Mouse (Mus musculus): ENCODE data around the gene Dennd1b. TPM values are rescaled to one million over a fixed set of nuclear protein-coding genes. Genes with fewer than 3 reads are reported as not detected.

The Dennd1b gene
- polyA plus RNA-seq, 1 experiment = 0.81 TPM

GRCm38 (mm10) chr1:138965069-138965468 lies 1.8 kb downstream of the Dennd1b start:
- no peak overlapping the region for H3ac ChIP-seq (ENCODE audit: control insufficient read depth, insufficient read length, low read depth)
- TF ChIP-seq CTCF (IDR thresholded peaks at IDR 0.05; ENCODE audit: control insufficient read depth, insufficient read depth, insufficient read length) (no peak), MAX (IDR thresholded peaks at IDR 0.05) (no peak), MYOD1 (IDR thresholded peaks at IDR 0.05; ENCODE audit: control insufficient read depth, insufficient read length, low read depth) (no peak), CEBPB (IDR thresholded peaks at IDR 0.05; ENCODE audit: low read depth) (no peak), FOSL1 (IDR thresholded peaks at IDR 0.05; ENCODE audit: insufficient read depth, low read length, poor library complexity, severe bottlenecking) (no peak), MYOG (IDR thresholded peaks at IDR 0.05; ENCODE audit: control insufficient read depth, extremely low read depth, insufficient read length) (no peak), USF1 (IDR thresholded peaks at IDR 0.05; ENCODE audit: low read depth) (no peak)
- no peak overlapping the region for H3K4me3 ChIP-seq (ENCODE audit: insufficient read depth, poor library complexity, severe bottlenecking)
- peaks cover 7% of the 10 kb centered on the region for H3K79me3 ChIP-seq (ENCODE audit: low read depth)
- peaks cover 23% of the 10 kb centered on the region for H3K36me3 ChIP-seq (ENCODE audit: control insufficient read depth, insufficient read depth)
- no peaks in the 10 kb centered on the region for H3K27me3 ChIP-seq (ENCODE audit: control insufficient read depth, insufficient read depth, insufficient read length)
- peaks cover 17% of the 10 kb centered on the region for H3K79me2 ChIP-seq (ENCODE audit: control insufficient read depth, insufficient read depth)

- TF ChIP-seq MYOD1 (IDR thresholded peaks at IDR 0.05; ENCODE audit: control insufficient read depth, insufficient read length, low read depth) = no peak
- TF ChIP-seq CEBPB (IDR thresholded peaks at IDR 0.05; ENCODE audit: low read depth) = no peak
- no peak for TF ChIP-seq FOSL1 (IDR thresholded peaks at IDR 0.05; ENCODE audit: insufficient read depth, low read length, poor library complexity, severe bottlenecking)
- no peak for TF ChIP-seq MYOG (IDR thresholded peaks at IDR 0.05; ENCODE audit: control insufficient read depth, extremely low read depth, insufficient read length)
- no peak for TF ChIP-seq USF1 (IDR thresholded peaks at IDR 0.05; ENCODE audit: low read depth)
- TF ChIP-seq CTCF (IDR thresholded peaks at IDR 0.05; ENCODE audit: control insufficient read depth, insufficient read depth, insufficient read length) = no peak
- TF ChIP-seq MAX (IDR thresholded peaks at IDR 0.05) = no peak
- Histone ChIP-seq H3K4me3 (ENCODE audit: insufficient read depth, poor library complexity, severe bottlenecking) (no peak overlapping the region), H3ac (ENCODE audit: control insufficient read depth, insufficient read length, low read depth) (no peak overlapping the region)
Measured at GRCm38 (mm10) chr1:138965511-138965910, 2.3 kb downstream of the Dennd1b start.

GRCm38 (mm10) chr1:138967450-138967849 lies 4.2 kb downstream of the Dennd1b start:
- H3K79me2 ChIP-seq (ENCODE audit: control insufficient read depth, insufficient read depth) = peaks cover 29% of the 10 kb centered on the region
- no peaks in the 10 kb centered on the region for H3K27me3 ChIP-seq (ENCODE audit: control insufficient read depth, insufficient read depth, insufficient read length)
- no peak overlapping the region for H3K4me3 ChIP-seq (ENCODE audit: insufficient read depth, poor library complexity, severe bottlenecking)
- no peak overlapping the region for H3ac ChIP-seq (ENCODE audit: control insufficient read depth, insufficient read length, low read depth)
- H3K79me3 ChIP-seq (ENCODE audit: low read depth) = peaks cover 7% of the 10 kb centered on the region
- TF ChIP-seq USF1 (IDR thresholded peaks at IDR 0.05; ENCODE audit: low read depth) (no peak), MYOD1 (IDR thresholded peaks at IDR 0.05; ENCODE audit: control insufficient read depth, insufficient read length, low read depth) (no peak)
- peaks cover 24% of the 10 kb centered on the region for H3K36me3 ChIP-seq (ENCODE audit: control insufficient read depth, insufficient read depth)

More at GRCm38 (mm10) chr1:138965511-138965910, 2.3 kb downstream of the Dennd1b start:
- Histone ChIP-seq H3K36me3 (ENCODE audit: control insufficient read depth, insufficient read depth) (peaks cover 24% of the 10 kb centered on the region), H3K27me3 (ENCODE audit: control insufficient read depth, insufficient read depth, insufficient read length) (no peaks in the 10 kb centered on the region), H3K79me2 (ENCODE audit: control insufficient read depth, insufficient read depth) (peaks cover 17% of the 10 kb centered on the region), H3K79me3 (ENCODE audit: low read depth) (peaks cover 7% of the 10 kb centered on the region)

GRCm38 (mm10) chr1:138970053-138970452 lies 6.8 kb downstream of the Dennd1b start:
- H3K27me3 ChIP-seq (ENCODE audit: control insufficient read depth, insufficient read depth, insufficient read length) = no peaks in the 10 kb centered on the region
- no peak overlapping the region for H3K4me3 ChIP-seq (ENCODE audit: insufficient read depth, poor library complexity, severe bottlenecking)
- H3K79me2 ChIP-seq (ENCODE audit: control insufficient read depth, insufficient read depth) = peaks cover 44% of the 10 kb centered on the region
- peaks cover 8% of the 10 kb centered on the region for H3K79me3 ChIP-seq (ENCODE audit: low read depth)
- no peak overlapping the region for H3ac ChIP-seq (ENCODE audit: control insufficient read depth, insufficient read length, low read depth)
- TF ChIP-seq CEBPB (IDR thresholded peaks at IDR 0.05; ENCODE audit: low read depth) (no peak), MYOG (IDR thresholded peaks at IDR 0.05; ENCODE audit: control insufficient read depth, extremely low read depth, insufficient read length) (no peak), MYOD1 (IDR thresholded peaks at IDR 0.05; ENCODE audit: control insufficient read depth, insufficient read length, low read depth) (no peak), MAX (IDR thresholded peaks at IDR 0.05) (no peak), CTCF (IDR thresholded peaks at IDR 0.05; ENCODE audit: control insufficient read depth, insufficient read depth, insufficient read length) (no peak), USF1 (IDR thresholded peaks at IDR 0.05; ENCODE audit: low read depth) (no peak), FOSL1 (IDR thresholded peaks at IDR 0.05; ENCODE audit: insufficient read depth, low read length, poor library complexity, severe bottlenecking) (no peak)
- peaks cover 24% of the 10 kb centered on the region for H3K36me3 ChIP-seq (ENCODE audit: control insufficient read depth, insufficient read depth)

- no peak overlapping the region for H3K4me3 ChIP-seq (ENCODE audit: insufficient read depth, poor library complexity, severe bottlenecking)
- no peak for TF ChIP-seq USF1 (IDR thresholded peaks at IDR 0.05; ENCODE audit: low read depth)
- no peak for TF ChIP-seq MAX (IDR thresholded peaks at IDR 0.05)
- TF ChIP-seq CTCF (IDR thresholded peaks at IDR 0.05; ENCODE audit: control insufficient read depth, insufficient read depth, insufficient read length) = no peak
- TF ChIP-seq CEBPB (IDR thresholded peaks at IDR 0.05; ENCODE audit: low read depth) = no peak
- TF ChIP-seq FOSL1 (IDR thresholded peaks at IDR 0.05; ENCODE audit: insufficient read depth, low read length, poor library complexity, severe bottlenecking) = no peak
- TF ChIP-seq MYOG (IDR thresholded peaks at IDR 0.05; ENCODE audit: control insufficient read depth, extremely low read depth, insufficient read length) = no peak
- TF ChIP-seq MYOD1 (IDR thresholded peaks at IDR 0.05; ENCODE audit: control insufficient read depth, insufficient read length, low read depth) = no peak
- no peak overlapping the region for H3ac ChIP-seq (ENCODE audit: control insufficient read depth, insufficient read length, low read depth)
- H3K79me3 ChIP-seq (ENCODE audit: low read depth) = peaks cover 4% of the 10 kb centered on the region
- no peaks in the 10 kb centered on the region for H3K27me3 ChIP-seq (ENCODE audit: control insufficient read depth, insufficient read depth, insufficient read length)
- H3K79me2 ChIP-seq (ENCODE audit: control insufficient read depth, insufficient read depth) = peaks cover 46% of the 10 kb centered on the region
- peaks cover 7% of the 10 kb centered on the region for H3K36me3 ChIP-seq (ENCODE audit: control insufficient read depth, insufficient read depth)
Measured at GRCm38 (mm10) chr1:138973541-138974224, 10.4 kb downstream of the Dennd1b start.

GRCm38 (mm10) chr1:138974836-138975235 lies 11.6 kb downstream of the Dennd1b start:
- peaks cover 4% of the 10 kb centered on the region for H3K79me3 ChIP-seq (ENCODE audit: low read depth)
- no peaks in the 10 kb centered on the region for H3K27me3 ChIP-seq (ENCODE audit: control insufficient read depth, insufficient read depth, insufficient read length)
- H3ac ChIP-seq (ENCODE audit: control insufficient read depth, insufficient read length, low read depth) = no peak overlapping the region
- TF ChIP-seq MYOD1 (IDR thresholded peaks at IDR 0.05; ENCODE audit: control insufficient read depth, insufficient read length, low read depth) (no peak), CTCF (IDR thresholded peaks at IDR 0.05; ENCODE audit: control insufficient read depth, insufficient read depth, insufficient read length) (no peak), USF1 (IDR thresholded peaks at IDR 0.05; ENCODE audit: low read depth) (no peak), CEBPB (IDR thresholded peaks at IDR 0.05; ENCODE audit: low read depth) (no peak), MYOG (IDR thresholded peaks at IDR 0.05; ENCODE audit: control insufficient read depth, extremely low read depth, insufficient read length) (no peak), FOSL1 (IDR thresholded peaks at IDR 0.05; ENCODE audit: insufficient read depth, low read length, poor library complexity, severe bottlenecking) (no peak), MAX (IDR thresholded peaks at IDR 0.05) (no peak)
- peaks cover 3% of the 10 kb centered on the region for H3K36me3 ChIP-seq (ENCODE audit: control insufficient read depth, insufficient read depth)
- H3K4me3 ChIP-seq (ENCODE audit: insufficient read depth, poor library complexity, severe bottlenecking) = no peak overlapping the region
- peaks cover 46% of the 10 kb centered on the region for H3K79me2 ChIP-seq (ENCODE audit: control insufficient read depth, insufficient read depth)
